Mouse (Mus musculus) brain, embryonic 14.5 days (tissue): Measurements from ENCODE around the gene Mcmbp. TPM values are rescaled to one million over a fixed set of nuclear protein-coding genes. Genes with fewer than 3 reads are reported as not detected.
"Not testable (repeated sequence)": the region's sequence is repeated elsewhere in the genome, so short reads cannot be mapped to it uniquely, and the experiment has no call there.

Source experiments
- DNase-seq: peaks from one replicate; pipeline ENCODE4 v3.0.0-alpha.2; 2011; ENCODE audit warnings: low read depth
- CTCF ChIP-seq: fragments of 200-500 bp; IDR thresholded peaks from 2 replicates; pipeline ENCODE4 v1.5.1; 2012; ENCODE audit warnings: inconsistent platforms, mild to moderate bottlenecking, moderate library complexity, borderline replicate concordance; ENCODE audit not compliant: insufficient read depth, insufficient read length; ENCODE audit errors: extremely low read depth
- POLR2A ChIP-seq: fragments of 200-500 bp; IDR thresholded peaks from 2 replicates; pipeline ENCODE4 v1.6.1; 2012; ENCODE audit warnings: mild to moderate bottlenecking, inconsistent platforms, borderline replicate concordance; ENCODE audit not compliant: poor library complexity, insufficient read depth, insufficient read length, severe bottlenecking; ENCODE audit errors: extremely low read depth
- polyA plus RNA-seq: library from polyadenylated mRNA; depleted of rRNA; stranded (reverse); fragments of >200 nt; gene quantifications from 2 replicates; pipeline ENCODE4 v1.2.3, GENCODE M21; 2012

The Mcmbp gene
- polyA plus RNA-seq, 1 experiment: 45.2 TPM

GRCm38 (mm10) chr7:128717991-128718390 lies 22.3 kb downstream of the Mcmbp start:
- TF ChIP-seq CTCF (no peak), POLR2A (no peak)
- no peak for DNase-seq

GRCm38 (mm10) chr7:128705735-128706134 lies 34.6 kb downstream of the Mcmbp start:
- no peak for TF ChIP-seq POLR2A
- peak; percentile 98 for TF ChIP-seq CTCF
- peak; percentile 83 for DNase-seq

- DNase-seq: not testable (repeated sequence)
Observed at GRCm38 (mm10) chr7:128699959-128700358, 40.3 kb downstream of the Mcmbp start.

- no peak for DNase-seq
- TF ChIP-seq POLR2A (no peak), CTCF (no peak)
Observed at GRCm38 (mm10) chr7:128694848-128695247, 45.4 kb downstream of the Mcmbp start.

- no peak for DNase-seq
- no peak for TF ChIP-seq CTCF
- TF ChIP-seq POLR2A: no peak
Observed at GRCm38 (mm10) chr7:128692163-128692562, 48.1 kb downstream of the Mcmbp start.

GRCm38 (mm10) chr7:128690796-128691195 lies 49.5 kb downstream of the Mcmbp start:
- DNase-seq: peak; percentile 95
- TF ChIP-seq POLR2A: no peak
- TF ChIP-seq CTCF: no peak

GRCm38 (mm10) chr7:128690070-128690469 lies 50.2 kb downstream of the Mcmbp start:
- TF ChIP-seq CTCF: peak; percentile 96
- no peak for TF ChIP-seq POLR2A
- peak; percentile 95 for DNase-seq

- no peak for TF ChIP-seq CTCF
- TF ChIP-seq POLR2A: no peak
- DNase-seq: peak; percentile 57
Observed at GRCm38 (mm10) chr7:128689347-128689746, 50.9 kb downstream of the Mcmbp start.

- TF ChIP-seq CTCF (no peak), POLR2A (peak; percentile 72; the same call in 1 of the 2 replicates)
- peak; percentile 95 for DNase-seq
Observed at GRCm38 (mm10) chr7:128687821-128688564, 52.3 kb downstream of the Mcmbp start.

GRCm38 (mm10) chr7:128678546-128678945 lies 61.7 kb downstream of the Mcmbp start:
- TF ChIP-seq CTCF (no peak), POLR2A (no peak)
- no peak for DNase-seq

GRCm38 (mm10) chr7:128672408-128673010 lies 67.8 kb downstream of the Mcmbp start:
- peak; percentile 89 for DNase-seq
- no peak for TF ChIP-seq CTCF
- TF ChIP-seq POLR2A: no peak

GRCm38 (mm10) chr7:128671952-128672351 lies 68.3 kb downstream of the Mcmbp start:
- DNase-seq: peak; percentile 95

More at GRCm38 (mm10) chr7:128671952-128672351, 68.3 kb downstream of the Mcmbp start:
- TF ChIP-seq CTCF (no peak), POLR2A (no peak)
